Mouse (Mus musculus): ENCODE results near the gene Serpinb3b. TPM values are rescaled to one million over a fixed set of nuclear protein-coding genes. Genes with fewer than 3 reads are reported as not detected.
"Not testable (repeated sequence)": the region's sequence is repeated elsewhere in the genome, so short reads cannot be mapped to it uniquely, and the experiment has no call there.

The Serpinb3b gene
- not detected in 2 replicates for polyA plus RNA-seq (2016; fragmentation: Nextera tagmentation; extraction: Ambion mirVana)

GRCm38 (mm10) chr1:107278261-107278660 is at the start of gene Serpinb3b, which contains the start of gene Serpinb3c:
Gene Serpinb3b (minus strand): TSS chr1:107278361.
Gene Serpinb3c (minus strand): TSS chr1:107278371.
- H3K27me3 ChIP-seq (replicated peaks); H3K27ac ChIP-seq; H3K4me2 ChIP-seq (replicated peaks); H3K9ac ChIP-seq; H3K9me3 ChIP-seq; H3K4me3 ChIP-seq; H3K4me1 ChIP-seq; ATAC-seq (ENCODE audit: low FRiP score, low read depth); H3K36me3 ChIP-seq: not testable (repeated sequence)

- not testable (repeated sequence) for H3K4me2 ChIP-seq (replicated peaks); H3K27me3 ChIP-seq (replicated peaks); H3K9ac ChIP-seq; H3K36me3 ChIP-seq; H3K4me1 ChIP-seq; H3K27ac ChIP-seq; H3K4me3 ChIP-seq; H3K9me3 ChIP-seq
- peak; percentile 66; the same call in 1 of the 2 replicates for ATAC-seq (ENCODE audit: low FRiP score, low read depth)
- WGBS, result 50% methylated on average over 3 of the region's 3 CpGs
Measured at GRCm38 (mm10) chr1:107243170-107243569, 35.0 kb downstream of the Serpinb3b start.

DNA sequence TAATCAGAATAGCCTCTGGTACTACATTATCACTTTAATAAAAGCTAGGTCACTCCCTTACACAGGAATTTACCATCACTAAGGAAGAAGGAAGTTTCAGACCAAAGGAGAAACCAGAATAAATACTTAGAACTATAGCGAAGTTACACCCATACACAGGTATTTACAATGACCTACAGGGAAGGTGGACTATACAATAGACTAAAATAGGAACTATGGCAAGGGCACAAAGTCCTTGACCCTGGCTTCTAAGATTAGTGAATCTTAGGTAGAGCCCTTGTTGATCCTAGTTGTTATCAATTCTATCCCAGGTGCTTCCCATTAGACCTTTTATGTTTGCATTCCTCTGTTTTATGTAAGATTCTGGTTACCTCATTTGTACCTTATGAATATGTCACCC is 60.9 kb downstream of the Serpinb3b start:
- not testable (repeated sequence) for H3K27me3 ChIP-seq (replicated peaks); H3K36me3 ChIP-seq; H3K27ac ChIP-seq; H3K4me3 ChIP-seq; H3K9me3 ChIP-seq; H3K9ac ChIP-seq; H3K4me2 ChIP-seq (replicated peaks); H3K4me1 ChIP-seq; ATAC-seq (ENCODE audit: low FRiP score, low read depth)
- WGBS, result 85% methylated on average over 1 of the region's 1 CpGs

DNA sequence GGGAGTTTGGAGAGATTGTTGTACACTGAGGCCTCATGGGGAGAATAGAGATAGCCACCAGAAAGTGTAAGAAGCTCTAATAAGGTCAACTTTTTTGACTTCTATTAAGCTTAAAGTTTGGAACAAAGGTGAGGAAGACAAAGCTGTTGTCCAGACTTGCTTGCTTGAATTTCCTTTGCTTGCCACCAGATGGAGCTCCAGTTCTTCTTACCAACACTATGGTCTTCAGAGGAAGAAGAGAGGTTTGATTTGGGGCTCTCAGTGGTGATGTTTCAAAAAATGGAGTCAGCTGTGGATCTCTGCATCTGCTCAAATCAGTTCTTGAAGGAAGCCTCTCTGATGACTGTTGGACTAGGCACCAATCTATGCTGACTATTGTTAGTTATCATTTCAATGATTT is 150.7 kb downstream of the Serpinb3b start:
- not testable (repeated sequence) for H3K27ac ChIP-seq; H3K27me3 ChIP-seq (replicated peaks); ATAC-seq (ENCODE audit: low FRiP score, low read depth); H3K9ac ChIP-seq; H3K4me3 ChIP-seq; H3K4me1 ChIP-seq; H3K36me3 ChIP-seq; H3K9me3 ChIP-seq; H3K4me2 ChIP-seq (replicated peaks)

Other genes with a start within 250 kb of the Serpinb3b start
- gene Serpinb3a, start 226.1 kb downstream of the Serpinb3b start, polyA plus RNA-seq (2016; fragmentation: Nextera tagmentation; extraction: Ambion mirVana), result not detected in 2 replicates
- gene Serpinb3d, start 194.9 kb downstream of the Serpinb3b start, polyA plus RNA-seq (2016; fragmentation: Nextera tagmentation; extraction: Ambion mirVana), result not detected in 2 replicates
- not detected in 2 replicates for gene Serpinb3c, start within 50 bp of the Serpinb3b start, polyA plus RNA-seq (2016; fragmentation: Nextera tagmentation; extraction: Ambion mirVana)
- gene Serpinb11, start 82.8 kb upstream of the Serpinb3b start, polyA plus RNA-seq (2016; fragmentation: Nextera tagmentation; extraction: Ambion mirVana), result not detected in 2 replicates
- not detected in 2 replicates for gene Serpinb7, start 121.3 kb upstream of the Serpinb3b start, polyA plus RNA-seq (2016; fragmentation: Nextera tagmentation; extraction: Ambion mirVana)
- gene Serpinb2, start 233.1 kb upstream of the Serpinb3b start, polyA plus RNA-seq (2016; fragmentation: Nextera tagmentation; extraction: Ambion mirVana), result 0.62 TPM in 1 of 2 replicates, not detected in the other

Measured in neural tube, embryonic 12.5 days (tissue).